Mouse (Mus musculus) stomach, postnatal 0 days (tissue): Measurements from ENCODE around the gene Cdca4.

Source experiments
- CTCF ChIP-seq: IDR thresholded peaks from 2 replicates; pipeline ENCODE4 v1.5.1; 2016; ENCODE audit warnings: antibody characterized with exemption, low read depth, mild to moderate bottlenecking, moderate library complexity
- EP300 ChIP-seq: optimal IDR thresholded peaks from 2 replicates; pipeline ENCODE3; 2016; ENCODE audit warnings: antibody characterized with exemption

DNA sequence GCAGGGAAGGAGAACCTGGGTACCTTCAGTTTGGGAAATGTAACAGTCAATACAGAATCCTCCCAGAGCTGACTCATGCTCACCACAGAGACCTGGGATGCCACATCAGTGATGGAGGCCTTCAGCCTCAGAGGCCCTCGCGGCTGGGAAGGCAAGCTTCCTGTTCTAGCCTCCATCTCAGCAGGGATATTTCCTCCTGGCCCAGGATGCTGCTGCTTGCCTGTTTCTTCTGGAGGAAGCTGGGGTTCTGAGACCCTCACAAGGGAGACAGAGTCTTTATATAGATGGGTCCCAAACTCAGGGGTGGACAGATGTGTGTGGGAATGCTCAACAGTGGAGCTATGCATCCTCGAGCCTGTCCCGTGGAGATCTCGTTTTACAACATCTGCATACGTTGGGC, 55.2 kb downstream of the Cdca4 start:
- TF ChIP-seq EP300 = no peak
- no peak for TF ChIP-seq CTCF
